Mouse (Mus musculus): ENCODE data around the gene Akap13.

DNA sequence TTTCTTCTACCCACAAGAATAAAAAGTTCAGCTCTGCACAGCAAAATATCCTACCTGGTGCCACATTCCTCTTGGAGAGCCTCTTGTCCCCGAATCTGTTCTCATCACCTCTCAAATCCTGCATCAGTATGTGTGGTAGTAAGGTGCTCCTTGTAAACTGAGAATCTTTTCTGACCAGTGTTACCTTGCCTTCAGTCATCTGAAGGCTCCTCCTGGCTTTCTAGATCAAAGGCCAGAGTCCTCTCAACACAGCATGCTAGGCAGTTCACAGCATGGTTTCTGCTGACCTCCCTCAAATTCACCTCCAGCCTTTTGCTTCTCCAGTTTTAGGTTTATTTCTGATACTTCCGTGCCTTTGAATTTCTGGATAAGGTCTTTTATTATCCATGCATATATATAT, 15.1 kb upstream of the Akap13 start:
- TF ChIP-seq CTCF (IDR thresholded peaks at IDR 0.05; ENCODE audit: borderline replicate concordance, insufficient read depth, low read depth, low read length) (no peak), POLR2A (IDR thresholded peaks at IDR 0.05; ENCODE audit: borderline replicate concordance, insufficient read depth, low read length) (no peak)

All from cerebellum, adult 2 months (tissue).